Mouse (Mus musculus) erythroid progenitor cell, adult 5-6 weeks (primary cell): ENCODE results near the gene Slc8a3. TPM values are rescaled to one million over a fixed set of nuclear protein-coding genes. Genes with fewer than 3 reads are reported as not detected.

ENCODE experiments used
- ATAC-seq: replicated peaks from 2 replicates; pipeline ENCODE4 v1.8.0; 2016; ENCODE audit warnings: moderate number of reproducible peaks, mild to moderate bottlenecking, moderate TSS enrichment, inconsistent platforms; ENCODE audit not compliant: poor library complexity, low FRiP score, severe bottlenecking
- total RNA-seq, 2 experiments: library from RNA; stranded (forward) in 1 of 2; stranded (reverse) in 1 of 2; fragments of 150-400 nt in 1 of 2; fragments of 186-747, 209-891 nt in 1 of 2; gene quantifications; 2 replicates each; pipeline versions ENCODE4 v1.2.3 to v1.2.4; 2015 to 2017; ENCODE audit warnings: low replicate concordance in 2 of 2

The Slc8a3 gene
- total RNA-seq, 2 experiments from 2014 or later: not detected

GRCm38 (mm10) chr12:81241676-81242075, 91.3 kb downstream of the Slc8a3 start:
- ATAC-seq: no peak

- ATAC-seq: no peak
Measured at GRCm38 (mm10) chr12:81241096-81241495, 91.9 kb downstream of the Slc8a3 start.

GRCm38 (mm10) chr12:81237158-81237557, 95.8 kb downstream of the Slc8a3 start:
- ATAC-seq: no peak

- no peak for ATAC-seq
Measured at GRCm38 (mm10) chr12:81235456-81236330, 97.3 kb downstream of the Slc8a3 start.

- no peak for ATAC-seq
Measured at GRCm38 (mm10) chr12:81233746-81234380, 99.1 kb downstream of the Slc8a3 start.

GRCm38 (mm10) chr12:81227767-81228460, 105.1 kb downstream of the Slc8a3 start:
- ATAC-seq: no peak

- no peak for ATAC-seq
Measured at GRCm38 (mm10) chr12:81226590-81226989, 106.4 kb downstream of the Slc8a3 start.

- ATAC-seq: no peak
Measured at GRCm38 (mm10) chr12:81225966-81226577, 106.9 kb downstream of the Slc8a3 start.

GRCm38 (mm10) chr12:81224843-81225242, 108.1 kb downstream of the Slc8a3 start:
- no peak for ATAC-seq

GRCm38 (mm10) chr12:81223276-81223675, 109.7 kb downstream of the Slc8a3 start:
- no peak for ATAC-seq

GRCm38 (mm10) chr12:81219339-81219738, 113.6 kb downstream of the Slc8a3 start:
- ATAC-seq: no peak

- ATAC-seq: no peak
Measured at GRCm38 (mm10) chr12:81208559-81208958, 124.4 kb downstream of the Slc8a3 start.

- no peak for ATAC-seq
Measured at GRCm38 (mm10) chr12:81205619-81206560, 127.1 kb downstream of the Slc8a3 start.

- no peak for ATAC-seq
Measured at GRCm38 (mm10) chr12:81203226-81203625, 129.8 kb downstream of the Slc8a3 start.

- no peak for ATAC-seq
Measured at GRCm38 (mm10) chr12:81199280-81199955, 133.6 kb downstream of the Slc8a3 start.

GRCm38 (mm10) chr12:81197468-81198075, 135.4 kb downstream of the Slc8a3 start:
- ATAC-seq: no peak

- ATAC-seq: no peak
Measured at GRCm38 (mm10) chr12:81193968-81194367, 139.0 kb downstream of the Slc8a3 start.

GRCm38 (mm10) chr12:81189636-81190035, 143.3 kb downstream of the Slc8a3 start:
- no peak for ATAC-seq
